Mouse (Mus musculus): ENCODE results near the gene Eef1a1.

DNA sequence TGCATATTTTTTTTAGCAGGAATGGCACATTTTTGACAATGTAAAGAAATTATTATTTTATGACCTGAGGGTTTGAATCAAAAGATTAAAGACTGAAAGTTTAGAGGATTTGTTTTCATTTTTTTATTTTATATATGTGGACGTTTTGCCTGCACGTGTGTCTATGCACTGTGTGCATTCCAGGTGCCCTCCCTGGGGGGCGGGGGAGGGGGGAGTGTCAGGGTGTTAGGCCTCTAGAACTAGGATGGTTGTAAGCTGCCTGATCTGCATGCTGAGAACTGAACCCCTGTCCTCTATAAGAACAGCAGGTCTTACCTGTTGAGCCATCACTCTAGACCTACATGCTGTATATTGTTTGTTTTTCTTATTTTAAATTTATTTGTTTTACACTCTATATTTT, 4.3 kb downstream of the Eef1a1 start:
- TF ChIP-seq POLR2A (IDR thresholded peaks at IDR 0.05; ENCODE audit: low read depth, low read length) (no peak), CTCF (IDR thresholded peaks at IDR 0.05; ENCODE audit: borderline replicate concordance, insufficient read depth, low read length) (no peak)

Measured in embryonic fibroblast, embryonic 13.5 days (primary cell).